Mouse (Mus musculus): ENCODE data around the gene Cipc. TPM values are rescaled to one million over a fixed set of nuclear protein-coding genes. Genes with fewer than 3 reads are reported as not detected.

The Cipc gene
- total and polyA plus RNA-seq, 3 experiments = 34.1 to 45.1 (median 43.8) TPM

DNA sequence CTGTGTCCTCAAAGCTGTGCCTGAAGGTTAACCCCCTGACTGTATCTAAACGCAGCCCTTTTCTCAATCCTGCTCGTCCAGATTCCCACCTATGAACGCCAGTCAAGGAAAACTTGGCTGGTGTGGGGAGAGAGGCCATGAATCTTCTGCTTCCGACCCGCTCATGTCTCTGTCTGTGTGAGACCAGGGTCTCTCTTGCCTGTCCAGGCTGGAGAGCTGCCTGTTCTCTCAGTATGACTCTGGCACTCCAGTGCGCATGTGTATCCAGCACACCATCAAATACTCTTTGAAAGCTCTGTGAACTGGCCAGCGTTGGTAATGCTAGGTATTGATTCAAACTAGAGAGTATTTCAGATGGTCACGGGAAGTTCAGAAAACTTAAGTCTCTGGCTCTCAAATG is 3.4 kb upstream of the Cipc start:
- 91% methylated on average over 8 of the region's 8 CpGs for WGBS
- TF ChIP-seq POLR2A (IDR thresholded peaks at IDR 0.05; ENCODE audit: insufficient read depth, low read depth, low read length) = no peak
- intact Hi-C loops (cut with DNase I) = no loop called here
- DNase-seq = no peak
- Histone ChIP-seq H3K4me1 (ENCODE audit: control insufficient read depth, insufficient read depth, low read length) (peaks cover 13% of the 10 kb centered on the region), H3K79me2 (replicated peaks; ENCODE audit: control insufficient read depth, insufficient read depth, low read length) (no peaks in the 10 kb centered on the region), H3K27ac (peak overlapping the region; percentile 34; the same call in 1 of the 2 replicates), H3K27me3 (ENCODE audit: control insufficient read depth, insufficient read depth, low read length) (no peaks in the 10 kb centered on the region), H3K9ac (ENCODE audit: low read depth, low read length) (no peak overlapping the region), H3K36me3 (ENCODE audit: control insufficient read depth, insufficient read depth, low read length) (peaks cover 2% of the 10 kb centered on the region), H3K4me3 (no peak overlapping the region)

DNA sequence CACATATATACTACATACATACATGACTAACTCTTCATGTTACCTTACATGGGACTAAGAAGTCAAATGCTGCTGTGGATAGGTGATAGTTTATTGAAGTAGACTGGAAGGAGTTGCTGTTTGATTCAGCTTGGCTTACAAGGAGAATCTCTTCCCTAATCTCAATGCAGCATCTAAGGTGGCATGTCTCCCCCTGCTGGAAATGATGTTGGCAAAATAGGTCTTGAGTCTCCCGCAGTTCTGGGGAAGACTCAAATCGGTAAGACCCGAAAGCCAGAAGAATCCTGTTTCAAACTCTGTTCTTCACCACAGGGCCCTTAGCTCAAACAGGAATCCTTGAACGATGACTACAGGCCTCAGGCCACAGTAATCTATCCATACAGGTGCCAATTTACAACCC is 1.7 kb upstream of the Cipc start:
- TF ChIP-seq CTCF (IDR thresholded peaks at IDR 0.05) (peak; percentile 85), EP300 (IDR thresholded peaks at IDR 0.05; ENCODE audit: insufficient read depth, low read depth, low read length) (0 out of 2 replicates have a peak, but pooled peaks have one; percentile 38), POLR2A (IDR thresholded peaks at IDR 0.05; ENCODE audit: insufficient read depth, low read depth, low read length) (no peak)
- peaks cover 15% of the 10 kb centered on the region for H3K4me1 ChIP-seq (ENCODE audit: control insufficient read depth, insufficient read depth, low read length)
- H3K27me3 ChIP-seq (ENCODE audit: control insufficient read depth, insufficient read depth, low read length) = no peaks in the 10 kb centered on the region
- WGBS = 34% methylated on average over 4 of the region's 4 CpGs
- intact Hi-C loops (cut with DNase I) = loop anchor here (2.0 kb wide), 2 partner anchors 14 to 40 kb away; no protein-coding TSS in a partner anchor
- no peak overlapping the region for H3K4me3 ChIP-seq
- no peaks in the 10 kb centered on the region for H3K79me2 ChIP-seq (replicated peaks; ENCODE audit: control insufficient read depth, insufficient read depth, low read length)
- H3K9ac ChIP-seq (ENCODE audit: low read depth, low read length) = no peak overlapping the region
- H3K27ac ChIP-seq = peak overlapping the region; percentile 99
- peaks cover 8% of the 10 kb centered on the region for H3K36me3 ChIP-seq (ENCODE audit: control insufficient read depth, insufficient read depth, low read length)
- DNase-seq = peak in 1 of 2 experiments; percentile 71

- no peak for DNase-seq
- no peak for TF ChIP-seq EP300 (IDR thresholded peaks at IDR 0.05; ENCODE audit: insufficient read depth, low read depth, low read length)
- no peak for TF ChIP-seq POLR2A (IDR thresholded peaks at IDR 0.05; ENCODE audit: insufficient read depth, low read depth, low read length)
- no peak for TF ChIP-seq CTCF (IDR thresholded peaks at IDR 0.05)
- Histone ChIP-seq H3K36me3 (ENCODE audit: control insufficient read depth, insufficient read depth, low read length) (peaks cover 11% of the 10 kb centered on the region), H3K9ac (ENCODE audit: low read depth, low read length) (peak overlapping the region; percentile 93), H3K4me3 (peak overlapping the region; percentile 63), H3K79me2 (replicated peaks; ENCODE audit: control insufficient read depth, insufficient read depth, low read length) (peaks cover 5% of the 10 kb centered on the region), H3K27ac (peak overlapping the region; percentile 99), H3K27me3 (ENCODE audit: control insufficient read depth, insufficient read depth, low read length) (no peaks in the 10 kb centered on the region), H3K4me1 (ENCODE audit: control insufficient read depth, insufficient read depth, low read length) (peaks cover 14% of the 10 kb centered on the region)
- intact Hi-C loops (cut with DNase I) = loop anchor here (2.0 kb wide), 1 partner anchor 28 kb away; no protein-coding TSS in a partner anchor
- whole genome bisulfite sequencing = under 1% methylated on average over 17 of the region's 17 CpGs
These were observed 502 bp upstream of the Cipc start for GRCm38 (mm10) chr12:86946301-86946781.

- peaks cover 7% of the 10 kb centered on the region for H3K79me2 ChIP-seq (replicated peaks; ENCODE audit: control insufficient read depth, insufficient read depth, low read length)
- TF ChIP-seq POLR2A (IDR thresholded peaks at IDR 0.05; ENCODE audit: insufficient read depth, low read depth, low read length) = no peak
- TF ChIP-seq EP300 (IDR thresholded peaks at IDR 0.05; ENCODE audit: insufficient read depth, low read depth, low read length) = no peak
- TF ChIP-seq CTCF (IDR thresholded peaks at IDR 0.05) = no peak
- H3K9ac ChIP-seq (ENCODE audit: low read depth, low read length) = peak overlapping the region; percentile 86
- peaks cover 11% of the 10 kb centered on the region for H3K4me1 ChIP-seq (ENCODE audit: control insufficient read depth, insufficient read depth, low read length)
- no peaks in the 10 kb centered on the region for H3K27me3 ChIP-seq (ENCODE audit: control insufficient read depth, insufficient read depth, low read length)
- peak overlapping the region; percentile 99 for H3K27ac ChIP-seq
- 11% methylated on average over 26 of the region's 26 CpGs for WGBS
- intact Hi-C loops (cut with DNase I) = loop anchor here (2.0 kb wide), 1 partner anchor 27 kb away; no protein-coding TSS in a partner anchor
- DNase-seq = peak; percentile 67 to 69
- peak overlapping the region; percentile 63 for H3K4me3 ChIP-seq
- H3K36me3 ChIP-seq (ENCODE audit: control insufficient read depth, insufficient read depth, low read length) = peaks cover 11% of the 10 kb centered on the region
These were observed 998 bp downstream of the Cipc start for GRCm38 (mm10) chr12:86947681-86948401.

GRCm38 (mm10) chr12:86948627-86949026 is 1.8 kb downstream of the Cipc start:
- H3K27ac ChIP-seq = peak overlapping the region; percentile 99
- H3K27me3 ChIP-seq (ENCODE audit: control insufficient read depth, insufficient read depth, low read length) = no peaks in the 10 kb centered on the region
- 22% methylated on average over 6 of the region's 6 CpGs for WGBS
- TF ChIP-seq EP300 (IDR thresholded peaks at IDR 0.05; ENCODE audit: insufficient read depth, low read depth, low read length) (no peak), CTCF (IDR thresholded peaks at IDR 0.05) (no peak), POLR2A (IDR thresholded peaks at IDR 0.05; ENCODE audit: insufficient read depth, low read depth, low read length) (no peak)
- H3K36me3 ChIP-seq (ENCODE audit: control insufficient read depth, insufficient read depth, low read length) = peaks cover 11% of the 10 kb centered on the region
- H3K4me1 ChIP-seq (ENCODE audit: control insufficient read depth, insufficient read depth, low read length) = peaks cover 11% of the 10 kb centered on the region
- peaks cover 7% of the 10 kb centered on the region for H3K79me2 ChIP-seq (replicated peaks; ENCODE audit: control insufficient read depth, insufficient read depth, low read length)
- peak overlapping the region; percentile 21; the same call in 1 of the 2 replicates for H3K9ac ChIP-seq (ENCODE audit: low read depth, low read length)
- intact Hi-C loops (cut with DNase I) = no loop called here
- peak in 1 of 2 experiments; percentile 24 for DNase-seq
- no peak overlapping the region; the same call in 1 of the 2 replicates for H3K4me3 ChIP-seq

- Histone ChIP-seq H3K79me2 (replicated peaks; ENCODE audit: control insufficient read depth, insufficient read depth, low read length) (peaks cover 7% of the 10 kb centered on the region), H3K27me3 (ENCODE audit: control insufficient read depth, insufficient read depth, low read length) (no peaks in the 10 kb centered on the region), H3K4me1 (ENCODE audit: control insufficient read depth, insufficient read depth, low read length) (peaks cover 11% of the 10 kb centered on the region), H3K9ac (ENCODE audit: low read depth, low read length) (peak overlapping the region; percentile 10; the same call in 1 of the 2 replicates), H3K36me3 (ENCODE audit: control insufficient read depth, insufficient read depth, low read length) (peaks cover 11% of the 10 kb centered on the region), H3K27ac (peak overlapping the region; percentile 99), H3K4me3 (no peak overlapping the region)
- TF ChIP-seq POLR2A (IDR thresholded peaks at IDR 0.05; ENCODE audit: insufficient read depth, low read depth, low read length) (no peak), EP300 (IDR thresholded peaks at IDR 0.05; ENCODE audit: insufficient read depth, low read depth, low read length) (no peak), CTCF (IDR thresholded peaks at IDR 0.05) (no peak)
- intact Hi-C loops (cut with DNase I) = no loop called here
- DNase-seq = peak; percentile 18 to 31
- WGBS = 57% methylated on average over 9 of the region's 9 CpGs
These were observed 2.7 kb downstream of the Cipc start for GRCm38 (mm10) chr12:86949501-86949900.

All from heart, adult 2 months (tissue).